Mouse (Mus musculus) hindbrain, embryonic 10.5 days (tissue): ENCODE data around the gene Olfr1020. TPM values are rescaled to one million over a fixed set of nuclear protein-coding genes. Genes with fewer than 3 reads are reported as not detected.

Experiments used
- DNase-seq: peaks from one replicate; pipeline ENCODE4 v3.0.0-alpha.2; 2017; ENCODE audit warnings: low spot score
- H3K27ac ChIP-seq: fragments of 300-500 bp; sonication (generic); 2 replicates; pipeline ENCODE4 v1.5.1; 2016; ENCODE audit warnings: mild to moderate bottlenecking, moderate library complexity
- H3K27me3 ChIP-seq: fragments of 300-500 bp; sonication (generic); 2 replicates; pipeline ENCODE4 v1.6.1; 2016; ENCODE audit warnings: mild to moderate bottlenecking; ENCODE audit not compliant: poor library complexity, insufficient read depth, severe bottlenecking
- H3K36me3 ChIP-seq: fragments of 300-500 bp; sonication (generic); 2 replicates; pipeline ENCODE4 v1.6.1; 2016; ENCODE audit warnings: mild to moderate bottlenecking, moderate library complexity
- H3K4me1 ChIP-seq: fragments of 300-500 bp; sonication (generic); replicated peaks from 2 replicates; pipeline ENCODE4 v1.6.1; 2016; ENCODE audit warnings: mild to moderate bottlenecking
- H3K4me3 ChIP-seq: fragments of 300-500 bp; sonication (generic); 2 replicates; pipeline ENCODE4 v1.5.1; 2016; ENCODE audit warnings: mild to moderate bottlenecking, moderate library complexity
- H3K9me3 ChIP-seq: fragments of 300-500 bp; sonication (generic); 2 replicates; pipeline ENCODE4 v1.6.1; 2016; ENCODE audit warnings: mild to moderate bottlenecking, moderate library complexity
- WGBS: fragments of 180-500 bp; shearing (Covaris S2); methylation state at CpG from one replicate; pipeline ENCODE4 v1.1.7; 2016; 5-methylcytosine and 5-hydroxymethylcytosine counted together
- polyA plus RNA-seq: library from polyadenylated mRNA; unstranded; fragments of >200 nt; fragmentation: Nextera tagmentation; extraction: Ambion mirVana; gene quantifications from 2 replicates; pipeline ENCODE4 v1.2.1, GENCODE M21; 2016

Olfr1020 gene
- not detected in 2 replicates for polyA plus RNA-seq

- Histone ChIP-seq H3K27ac (no peak within 1 kb of the TSS), H3K27me3 (no peaks in the 10 kb centered on the region), H3K4me1 (no peaks in the 10 kb centered on the region), H3K4me3 (no peak within 1 kb of the TSS), H3K9me3 (no peaks in the 10 kb centered on the region), H3K36me3 (no peaks in the 10 kb centered on the region)
- 72% methylated on average over 1 of the region's 1 CpGs for WGBS
- no peak for DNase-seq
Observed at GRCm38 (mm10) chr2:85846730-85847129, at the start of gene Olfr1020. Olfr1020 (plus strand) TSS chr2:85847030.

DNA sequence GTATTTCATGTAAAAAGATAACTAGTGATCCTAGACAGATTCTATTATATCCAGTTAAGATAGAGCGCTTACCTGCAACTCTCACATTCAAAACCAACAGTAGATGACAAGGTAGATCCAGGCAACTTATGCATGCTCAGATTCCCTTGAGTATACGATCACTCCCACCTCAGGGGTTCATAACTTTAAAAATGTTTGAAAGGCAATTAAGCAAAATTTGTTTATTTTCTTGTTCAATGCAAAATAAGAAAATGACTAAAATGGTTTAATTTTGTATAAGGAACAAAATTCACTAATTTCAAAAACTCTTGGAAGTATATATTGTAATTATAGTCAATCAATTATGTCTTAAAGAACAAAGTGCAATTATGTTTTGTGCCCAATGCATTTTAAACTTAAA, 44.4 kb upstream of the Olfr1020 start, which contains the start of gene Olfr1016:
Olfr1016 (minus strand) TSS at position 101 of the 400 bp plus-strand sequence.
- H3K9me3 ChIP-seq: no peaks in the 10 kb centered on the region
- no peaks in the 10 kb centered on the region for H3K27me3 ChIP-seq
- H3K27ac ChIP-seq: no peak within 1 kb of the TSS
- H3K4me3 ChIP-seq: no peak within 1 kb of the TSS
- H3K36me3 ChIP-seq: no peaks in the 10 kb centered on the region
- WGBS: 94% methylated on average over 2 of the region's 2 CpGs
- no peak for DNase-seq
- no peaks in the 10 kb centered on the region for H3K4me1 ChIP-seq

DNA sequence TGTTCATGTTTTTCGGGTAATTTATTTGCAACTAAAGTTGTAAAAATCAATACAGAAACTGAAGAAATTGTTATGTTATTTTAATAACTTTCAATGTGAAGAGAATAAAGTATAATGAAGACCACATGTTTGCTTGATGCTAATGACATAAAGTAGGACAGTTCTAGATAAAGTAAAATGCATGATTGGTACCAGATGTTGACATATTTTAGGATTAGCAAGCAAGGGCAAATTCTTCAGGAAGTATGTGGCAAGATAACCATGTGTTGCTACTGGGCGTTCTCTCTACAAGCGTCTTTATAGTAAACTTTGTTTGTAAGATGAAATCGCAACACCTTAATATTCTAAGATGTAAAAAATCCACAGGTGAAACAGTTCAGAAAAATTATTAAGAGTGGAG, 42.3 kb upstream of the Olfr1020 start:
- no peak for DNase-seq
- no peak overlapping the region for H3K4me3 ChIP-seq
- H3K9me3 ChIP-seq: no peaks in the 10 kb centered on the region
- WGBS: 77% methylated on average over 4 of the region's 4 CpGs
- no peak overlapping the region for H3K27ac ChIP-seq
- H3K36me3 ChIP-seq: no peaks in the 10 kb centered on the region
- H3K4me1 ChIP-seq: no peaks in the 10 kb centered on the region
- no peaks in the 10 kb centered on the region for H3K27me3 ChIP-seq

GRCm38 (mm10) chr2:85818179-85818578, 28.7 kb upstream of the Olfr1020 start, which contains the start of gene Olfr1018:
Olfr1018 (plus strand) TSS chr2:85818479.
- no peak for DNase-seq

GRCm38 (mm10) chr2:85845383-85845782, 1.4 kb upstream of the Olfr1020 start, which contains the start of gene Olfr1019:
Olfr1019 (minus strand) TSS chr2:85845483.
- no peak for DNase-seq
- Histone ChIP-seq H3K4me3 (no peak within 1 kb of the TSS), H3K36me3 (no peaks in the 10 kb centered on the region), H3K4me1 (no peaks in the 10 kb centered on the region), H3K27ac (no peak within 1 kb of the TSS), H3K9me3 (no peaks in the 10 kb centered on the region), H3K27me3 (no peaks in the 10 kb centered on the region)

More at GRCm38 (mm10) chr2:85818179-85818578, 28.7 kb upstream of the Olfr1020 start, which contains the start of gene Olfr1018:
- Histone ChIP-seq H3K27me3 (no peaks in the 10 kb centered on the region), H3K9me3 (no peaks in the 10 kb centered on the region), H3K36me3 (no peaks in the 10 kb centered on the region), H3K4me1 (no peaks in the 10 kb centered on the region), H3K27ac (no peak within 1 kb of the TSS), H3K4me3 (no peak within 1 kb of the TSS)

GRCm38 (mm10) chr2:85868294-85868693, 21.5 kb downstream of the Olfr1020 start, which contains the start of gene Olfr1022:
Olfr1022 (plus strand) TSS chr2:85868594.
- H3K27ac ChIP-seq: no peak within 1 kb of the TSS
- H3K9me3 ChIP-seq: no peaks in the 10 kb centered on the region
- 66% methylated on average over 2 of the region's 2 CpGs for WGBS
- H3K36me3 ChIP-seq: no peaks in the 10 kb centered on the region
- H3K27me3 ChIP-seq: no peaks in the 10 kb centered on the region
- no peaks in the 10 kb centered on the region for H3K4me1 ChIP-seq
- DNase-seq: no peak
- H3K4me3 ChIP-seq: no peak within 1 kb of the TSS

- H3K27me3 ChIP-seq: no peaks in the 10 kb centered on the region
- H3K36me3 ChIP-seq: no peaks in the 10 kb centered on the region
- DNase-seq: no peak
- no peak within 1 kb of the TSS for H3K4me3 ChIP-seq
- H3K4me1 ChIP-seq: no peaks in the 10 kb centered on the region
- H3K27ac ChIP-seq: no peak within 1 kb of the TSS
- WGBS: 79% methylated on average over 2 of the region's 2 CpGs
- no peaks in the 10 kb centered on the region for H3K9me3 ChIP-seq
Observed at GRCm38 (mm10) chr2:85885340-85885739, 38.5 kb downstream of the Olfr1020 start, which contains the start of gene Olfr1023. Olfr1023 (plus strand) TSS chr2:85885640.

Other genes starting within 250 kb of the Olfr1020 start
- not detected in 2 replicates for gene Olfr1000, start 235.1 kb upstream of the Olfr1020 start, polyA plus RNA-seq
- gene Olfr1002, start 196.3 kb upstream of the Olfr1020 start, polyA plus RNA-seq: not detected in 2 replicates
- gene Olfr154, start 182.6 kb upstream of the Olfr1020 start, polyA plus RNA-seq: not detected in 2 replicates
- gene Olfr1006, start 168.3 kb upstream of the Olfr1020 start, polyA plus RNA-seq: not detected in 2 replicates
- not detected in 2 replicates for gene Olfr1008, start 157.6 kb upstream of the Olfr1020 start, polyA plus RNA-seq
- gene Olfr1009, start 131.6 kb upstream of the Olfr1020 start, polyA plus RNA-seq: not detected in 2 replicates
- not detected in 2 replicates for gene Olfr1012, start 84.3 kb upstream of the Olfr1020 start, polyA plus RNA-seq
- not detected in 2 replicates for gene Olfr1013, start 79.9 kb upstream of the Olfr1020 start, polyA plus RNA-seq
- not detected in 2 replicates for gene Olfr1014, start 74.3 kb upstream of the Olfr1020 start, polyA plus RNA-seq
- gene Olfr1015, start 65.0 kb upstream of the Olfr1020 start, polyA plus RNA-seq: not detected in 2 replicates
- not detected in 2 replicates for gene Olfr1016, start 44.5 kb upstream of the Olfr1020 start, polyA plus RNA-seq
- gene Olfr1018, start 28.6 kb upstream of the Olfr1020 start, polyA plus RNA-seq: not detected in 2 replicates
- not detected in 2 replicates for gene Olfr1019, start 1.5 kb upstream of the Olfr1020 start, polyA plus RNA-seq
- not detected in 2 replicates for gene Olfr1022, start 21.6 kb downstream of the Olfr1020 start, polyA plus RNA-seq
- not detected in 2 replicates for gene Olfr1023, start 38.6 kb downstream of the Olfr1020 start, polyA plus RNA-seq
- not detected in 2 replicates for gene Olfr1024, start 58.0 kb downstream of the Olfr1020 start, polyA plus RNA-seq
- gene Olfr1025-ps1, start 68.2 kb downstream of the Olfr1020 start, polyA plus RNA-seq: not detected in 2 replicates
- not detected in 2 replicates for gene Olfr1026, start 74.5 kb downstream of the Olfr1020 start, polyA plus RNA-seq
- not detected in 2 replicates for gene Olfr1028, start 103.4 kb downstream of the Olfr1020 start, polyA plus RNA-seq
- not detected in 2 replicates for gene Olfr1029, start 126.9 kb downstream of the Olfr1020 start, polyA plus RNA-seq
- not detected in 2 replicates for gene Olfr1030, start 132.2 kb downstream of the Olfr1020 start, polyA plus RNA-seq
- not detected in 2 replicates for gene Olfr1031, start 143.3 kb downstream of the Olfr1020 start, polyA plus RNA-seq
- gene Olfr1032, start 158.5 kb downstream of the Olfr1020 start, polyA plus RNA-seq: not detected in 2 replicates
- not detected in 2 replicates for gene Olfr1033, start 173.6 kb downstream of the Olfr1020 start, polyA plus RNA-seq
- not detected in 2 replicates for gene Olfr1034, start 198.8 kb downstream of the Olfr1020 start, polyA plus RNA-seq
- gene Olfr1036, start 227.0 kb downstream of the Olfr1020 start, polyA plus RNA-seq: not detected in 2 replicates
- gene Olfr1037, start 240.4 kb downstream of the Olfr1020 start, polyA plus RNA-seq: not detected in 2 replicates